Mouse (Mus musculus) mature B cell (primary cell): ENCODE results near the gene Cage1.

Experiments
- in situ Hi-C: fragments of 300-500 bp; cut with MboI; formaldehyde crosslinking; loops from 2 replicates; pipeline ENCODE4 v1.14.3; 2019

The Cage1 gene

DNA sequence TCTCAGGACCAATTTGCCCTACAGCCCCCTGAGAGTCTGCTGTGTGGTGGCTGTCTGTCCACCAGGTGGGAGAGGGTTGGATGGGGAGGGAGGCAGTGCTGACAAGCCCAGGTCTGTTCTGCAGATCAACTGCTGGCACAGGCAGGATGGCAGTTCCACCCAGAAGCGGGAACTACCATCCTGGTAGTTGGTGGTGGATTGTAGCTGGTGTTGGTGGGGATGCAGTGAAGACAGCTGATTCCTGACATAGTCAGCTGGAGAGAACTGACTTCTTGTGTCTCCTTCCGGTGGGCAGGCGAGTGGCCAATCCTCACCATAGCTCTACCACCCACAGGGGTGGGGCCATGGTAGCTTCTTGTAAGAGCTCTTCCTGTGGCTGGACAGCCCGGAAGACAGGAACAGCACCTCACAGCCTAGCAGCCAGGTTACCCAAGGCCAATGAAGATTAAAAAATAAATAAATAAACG, 26.4 kb downstream of the Cage1 start:
- in situ Hi-C loops: no loop called here

- in situ Hi-C loops: no loop called here
Observed at GRCm38 (mm10) chr13:38009721-38010408, 27.0 kb downstream of the Cage1 start.

GRCm38 (mm10) chr13:38007972-38008371, 28.9 kb downstream of the Cage1 start:
- in situ Hi-C loops: no loop called here

GRCm38 (mm10) chr13:38002461-38002860, 34.4 kb downstream of the Cage1 start:
- in situ Hi-C loops: no loop called here

DNA sequence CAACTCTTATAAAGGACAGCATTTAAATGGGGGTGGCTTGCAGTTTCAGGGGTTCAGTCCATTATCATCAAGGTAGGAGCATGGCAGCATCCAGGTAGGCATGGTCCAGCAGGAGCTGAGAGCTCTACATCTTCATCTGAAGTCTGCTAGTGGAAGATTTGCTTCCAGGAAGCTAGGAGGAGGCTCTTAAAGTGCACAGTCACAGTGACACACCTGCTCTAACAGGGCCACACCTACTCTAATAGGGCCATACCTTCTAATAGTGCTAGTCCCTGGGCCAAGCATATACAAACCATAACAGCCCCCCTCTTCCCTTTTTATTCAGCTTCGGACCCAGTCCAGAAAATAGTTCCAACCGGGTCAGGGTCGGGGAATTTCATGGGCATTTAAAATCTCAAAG, 37.2 kb downstream of the Cage1 start:
- in situ Hi-C loops: no loop called here

DNA sequence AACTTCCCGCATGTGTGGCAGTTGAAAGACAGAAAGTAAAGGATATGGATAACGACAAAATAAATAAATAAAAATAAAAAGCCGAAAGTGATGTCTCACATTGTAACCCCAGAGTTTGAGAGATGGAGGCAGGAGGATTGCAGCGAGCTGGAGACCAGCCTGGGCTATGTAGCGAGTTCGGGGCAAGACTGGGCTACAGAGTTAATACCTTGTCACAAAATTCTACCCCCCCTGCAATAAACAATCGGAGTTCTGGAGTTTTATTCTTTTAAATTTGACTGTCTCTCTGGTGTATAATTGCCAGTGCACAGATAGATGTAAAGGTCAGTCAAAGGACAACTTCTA, 42.5 kb downstream of the Cage1 start:
- in situ Hi-C loops: no loop called here

GRCm38 (mm10) chr13:37993704-37994404, 43.0 kb downstream of the Cage1 start, which contains the start of gene Ssr1:
Gene Ssr1 (minus strand): TSS chr13:37994217.
- in situ Hi-C loops: no loop called here

GRCm38 (mm10) chr13:37993376-37993703, 43.5 kb downstream of the Cage1 start:
- in situ Hi-C loops: no loop called here

DNA sequence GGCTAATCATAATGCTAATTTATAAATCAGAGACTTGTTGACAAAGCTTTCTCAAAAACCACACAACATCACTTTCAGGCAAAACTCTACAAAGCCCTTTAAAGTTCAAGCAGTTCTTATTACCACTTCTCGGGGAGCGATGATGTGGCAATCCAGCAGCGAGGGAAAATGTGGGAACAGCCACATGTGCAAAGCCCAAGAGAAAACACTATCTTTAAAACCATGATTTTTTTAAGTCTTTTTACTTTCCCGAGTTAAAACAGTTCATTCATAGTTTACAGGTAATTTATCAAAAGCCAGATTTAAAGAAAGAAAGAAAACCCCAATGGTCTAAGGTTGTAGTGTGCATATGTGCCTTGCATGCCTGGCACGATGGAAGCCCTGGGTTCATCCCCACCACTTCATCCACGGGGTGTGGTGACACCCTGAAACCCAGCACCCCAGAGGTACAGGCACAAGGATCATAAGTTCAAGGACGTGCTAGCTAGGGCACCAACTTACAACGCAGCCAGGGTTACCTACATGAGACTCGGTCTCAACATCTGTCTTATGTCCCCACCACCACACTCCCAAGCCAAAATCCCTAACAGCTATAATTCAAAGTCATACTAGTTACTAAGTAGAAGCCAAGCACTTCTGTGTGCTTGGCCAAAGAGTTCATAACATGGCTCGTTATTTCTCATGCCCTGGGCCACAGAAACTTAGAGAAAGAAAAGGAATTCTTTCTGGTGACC, 44.1 kb downstream of the Cage1 start:
- in situ Hi-C loops: no loop called here

- in situ Hi-C loops: no loop called here
Observed at GRCm38 (mm10) chr13:37989701-37990100, 47.2 kb downstream of the Cage1 start.

DNA sequence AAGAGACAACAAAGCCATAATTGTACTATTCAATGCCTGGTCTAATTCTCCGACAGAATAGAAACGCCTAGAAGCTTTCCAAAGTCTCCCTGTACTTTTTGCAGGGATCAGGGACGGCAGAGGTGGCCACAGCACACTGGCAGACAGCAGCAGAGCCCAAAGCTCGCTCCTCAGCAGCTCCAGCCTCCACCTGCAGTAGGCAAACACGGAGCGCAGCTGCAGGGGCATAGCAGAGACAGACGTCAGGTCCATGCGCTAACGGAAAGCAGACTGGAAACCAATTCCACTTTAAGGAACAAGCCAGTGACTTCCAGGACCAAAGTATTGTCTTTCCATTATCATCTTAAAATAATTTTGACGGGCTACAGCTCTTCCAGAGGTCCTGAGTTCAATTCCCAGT, 50.7 kb downstream of the Cage1 start:
- in situ Hi-C loops: no loop called here

DNA sequence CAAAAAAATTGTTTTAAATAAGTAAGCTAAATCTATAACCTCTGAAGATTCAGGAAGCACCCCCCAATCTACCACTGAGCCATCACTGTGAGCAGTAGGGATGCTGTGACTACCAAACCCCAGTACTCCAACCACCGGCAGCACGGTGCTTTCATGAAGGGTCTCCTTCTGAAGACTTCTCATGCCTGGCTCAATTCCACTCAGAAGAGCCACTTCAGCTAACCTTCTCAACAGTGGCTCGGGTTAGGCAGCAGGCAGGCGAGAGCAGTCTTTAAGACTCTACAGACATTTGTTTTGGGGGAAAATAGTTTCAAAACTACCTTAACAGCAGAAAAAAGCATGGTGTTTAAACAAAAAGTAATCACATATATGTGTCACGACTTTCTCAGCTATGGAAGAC, 55.8 kb downstream of the Cage1 start:
- in situ Hi-C loops: no loop called here

DNA sequence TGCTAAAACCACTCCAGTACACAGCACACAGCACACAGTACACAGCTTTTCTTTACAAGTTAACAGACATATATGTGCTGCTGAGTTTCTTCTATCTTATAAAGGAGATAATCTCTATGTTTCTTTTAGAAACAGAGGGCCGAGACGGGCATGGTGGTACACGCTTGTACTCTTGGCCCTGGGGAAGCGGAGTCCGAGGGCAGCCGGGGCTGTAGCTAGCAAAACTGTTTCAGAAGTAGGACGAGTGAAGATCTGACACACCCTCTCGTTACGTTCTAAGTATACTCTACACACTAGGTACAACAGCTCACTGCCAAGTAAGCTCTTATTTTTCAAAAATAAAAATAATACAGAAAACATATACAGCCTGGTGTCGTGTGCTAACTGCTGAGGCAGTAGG, 56.5 kb downstream of the Cage1 start:
- in situ Hi-C loops: no loop called here

- in situ Hi-C loops: no loop called here
Observed at GRCm38 (mm10) chr13:37979506-37979905, 57.4 kb downstream of the Cage1 start.

- in situ Hi-C loops: no loop called here
Observed at GRCm38 (mm10) chr13:37974731-37975130, 62.1 kb downstream of the Cage1 start.

GRCm38 (mm10) chr13:37974036-37974435, 62.8 kb downstream of the Cage1 start:
- in situ Hi-C loops: no loop called here

DNA sequence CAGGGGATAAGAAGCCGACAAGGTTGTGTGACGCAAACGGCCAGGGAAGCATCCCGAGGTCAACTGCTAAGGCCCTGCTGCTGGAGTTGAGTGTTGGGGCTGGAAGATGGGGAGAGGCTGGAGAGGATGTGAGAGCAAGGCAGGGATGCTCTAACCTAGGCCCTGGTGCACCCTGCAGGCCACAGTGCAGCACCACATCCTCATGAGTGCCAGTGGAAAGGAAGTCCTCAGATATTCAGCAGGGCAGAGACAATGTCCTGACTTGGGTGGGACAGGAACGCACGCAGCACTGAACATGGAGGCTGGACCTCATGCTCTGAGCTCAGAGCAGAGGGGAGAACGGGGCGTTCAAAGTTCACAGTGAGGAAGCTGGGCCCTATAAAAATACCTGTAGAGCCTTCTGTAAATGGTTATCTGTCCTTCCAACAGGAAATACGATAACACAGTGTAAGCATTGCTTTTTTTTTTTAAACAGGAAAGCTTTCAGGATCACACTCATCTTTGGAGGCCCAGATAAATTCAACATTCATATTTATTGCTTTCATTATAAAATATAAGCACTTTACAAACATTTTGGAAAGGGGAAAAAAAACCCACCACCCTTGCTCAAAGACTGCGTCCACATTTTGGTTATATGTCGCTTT, 65.9 kb downstream of the Cage1 start:
- in situ Hi-C loops: no loop called here

DNA sequence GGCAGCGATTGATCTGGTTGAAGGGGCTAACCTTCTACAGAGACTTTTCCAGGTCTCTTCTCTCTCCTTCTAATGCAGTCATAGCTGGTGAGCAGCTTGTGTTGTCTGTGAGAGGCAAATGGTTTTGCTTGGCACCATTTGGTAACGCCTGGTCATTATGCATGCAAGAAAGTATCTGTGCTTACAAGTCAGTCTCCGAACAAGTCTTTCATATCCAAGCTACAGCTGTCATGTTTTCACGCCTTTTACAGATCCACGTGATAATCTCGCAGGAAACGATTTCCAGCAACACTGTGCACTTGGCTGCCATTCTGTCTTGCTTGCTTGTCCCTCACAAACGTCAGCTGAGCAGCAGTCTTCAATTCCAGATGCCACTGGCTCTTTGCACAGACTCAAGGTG, 66.9 kb downstream of the Cage1 start:
- in situ Hi-C loops: no loop called here

DNA sequence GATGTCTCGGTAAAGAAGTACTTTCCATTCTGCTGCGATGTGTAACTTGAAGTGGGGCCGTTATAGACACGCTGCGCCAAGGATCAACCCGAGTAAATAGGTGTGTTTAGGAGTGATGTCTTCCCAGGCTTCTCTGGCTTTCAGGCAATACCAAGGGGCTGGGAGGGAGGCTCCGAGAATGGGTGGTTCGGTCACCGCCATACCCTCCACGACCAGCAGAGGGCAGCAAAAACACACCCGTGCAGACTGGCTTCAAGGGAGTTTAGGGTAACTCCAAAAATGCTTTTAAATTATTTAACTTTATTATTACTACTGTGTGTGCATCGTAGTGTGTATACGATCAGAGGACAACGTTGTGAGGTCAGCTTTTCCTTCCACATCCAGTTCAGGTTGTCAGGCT, 67.5 kb downstream of the Cage1 start:
- in situ Hi-C loops: no loop called here

- in situ Hi-C loops: no loop called here
Observed at GRCm38 (mm10) chr13:37967565-37967964, 69.3 kb downstream of the Cage1 start.

- in situ Hi-C loops: no loop called here
Observed at GRCm38 (mm10) chr13:37967052-37967437, 69.8 kb downstream of the Cage1 start.

DNA sequence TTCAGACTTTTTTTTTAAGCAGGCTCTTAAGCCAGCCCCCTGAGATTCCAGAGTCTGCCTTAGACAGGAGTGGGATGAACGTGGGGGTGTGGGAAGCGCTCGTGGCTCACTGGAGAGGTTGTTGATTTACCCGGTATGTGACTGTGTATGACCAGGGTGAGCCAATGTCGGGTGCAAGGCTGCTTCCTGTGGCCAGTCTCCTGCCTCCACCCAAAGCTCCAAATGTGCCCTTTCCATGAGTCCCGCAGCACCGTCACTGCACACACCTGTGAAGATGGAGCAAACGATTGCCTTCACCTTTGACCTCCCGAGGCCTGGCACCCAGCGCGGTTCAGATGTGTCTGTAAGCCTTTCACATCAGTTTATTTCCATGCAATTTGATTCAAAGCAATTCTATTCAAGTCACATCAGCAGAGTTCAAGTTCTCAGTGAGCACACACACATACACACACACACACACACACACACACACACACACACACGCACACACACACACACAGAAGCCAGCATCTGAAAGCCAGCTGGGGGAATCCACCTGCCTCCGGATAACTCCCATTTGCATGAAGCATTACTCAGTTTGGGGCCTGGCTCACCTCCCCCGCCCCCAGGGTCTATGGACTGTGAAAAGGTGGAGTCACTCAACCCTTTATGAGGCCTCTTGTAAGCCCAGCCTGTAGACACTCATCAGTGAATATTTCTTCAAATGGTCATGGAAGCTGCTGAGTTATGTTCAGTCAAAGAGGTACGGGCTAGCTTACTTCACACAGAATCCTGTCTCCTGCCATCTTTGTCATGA, 70.4 kb downstream of the Cage1 start:
- in situ Hi-C loops: no loop called here
